Mouse (Mus musculus) kidney, embryonic 16.5 days (tissue): Measurements from ENCODE around the gene AU015836. TPM values are rescaled to one million over a fixed set of nuclear protein-coding genes. Genes with fewer than 3 reads are reported as not detected.
A peak's percentile ranks its signal among the peaks of the same experiment; 100 is the strongest.

Experiments
- ATAC-seq: fragments of 200-750 bp; cut with Nextera tagmentation; 2 replicates; pipeline ENCODE4 v1.8.0; 2017; ENCODE audit warnings: moderate TSS enrichment; ENCODE audit not compliant: low FRiP score, low TSS enrichment
- H3K27ac ChIP-seq: fragments of 300-500 bp; sonication (generic); 2 replicates; pipeline ENCODE4 v1.5.1; 2014; ENCODE audit warnings: low read length
- H3K27me3 ChIP-seq: fragments of 300-500 bp; sonication (generic); 2 replicates; pipeline ENCODE4 v1.6.1; 2014; ENCODE audit warnings: low read length, control low read depth, mixed read lengths; ENCODE audit not compliant: insufficient read depth
- H3K36me3 ChIP-seq: fragments of 300-500 bp; sonication (generic); 2 replicates; pipeline ENCODE4 v1.6.1; 2014; ENCODE audit warnings: low read length, control low read depth, mixed read lengths; ENCODE audit not compliant: insufficient read depth
- H3K4me1 ChIP-seq: fragments of 300-500 bp; sonication (generic); 2 replicates; pipeline ENCODE4 v1.6.1; 2014; ENCODE audit warnings: low read length, control low read depth, mixed read lengths; ENCODE audit not compliant: insufficient read depth
- H3K4me2 ChIP-seq: fragments of 300-500 bp; sonication (generic); replicated peaks from 2 replicates; pipeline ENCODE4 v1.6.1; 2014; ENCODE audit warnings: low read depth, low read length
- H3K4me3 ChIP-seq: fragments of 300-500 bp; sonication (generic); 2 replicates; pipeline ENCODE4 v1.5.1; 2014; ENCODE audit warnings: mild to moderate bottlenecking, low read length
- H3K9ac ChIP-seq: fragments of 300-500 bp; sonication (generic); replicated peaks from 2 replicates; pipeline ENCODE4 v1.6.1; 2014; ENCODE audit warnings: low read length
- H3K9me3 ChIP-seq: fragments of 300-500 bp; sonication (generic); 2 replicates; pipeline ENCODE4 v1.6.1; 2016; ENCODE audit warnings: low read length, control low read depth
- WGBS: fragments of 180-500 bp; shearing (Covaris S2); extraction: QIAGEN DNeasy Blood & Tissue Kit; methylation state at CpG from one replicate; pipeline ENCODE4 v1.1.7; 2014; 5-methylcytosine and 5-hydroxymethylcytosine counted together
- polyA plus RNA-seq: library from polyadenylated mRNA; unstranded; fragments of >200 nt; fragmentation: Nextera tagmentation; extraction: Ambion mirVana; gene quantifications from 2 replicates; pipeline ENCODE4 v1.2.1, GENCODE M21; 2015

Gene AU015836
- polyA plus RNA-seq, 1 experiment from 2014 or later = 0.25 TPM

DNA sequence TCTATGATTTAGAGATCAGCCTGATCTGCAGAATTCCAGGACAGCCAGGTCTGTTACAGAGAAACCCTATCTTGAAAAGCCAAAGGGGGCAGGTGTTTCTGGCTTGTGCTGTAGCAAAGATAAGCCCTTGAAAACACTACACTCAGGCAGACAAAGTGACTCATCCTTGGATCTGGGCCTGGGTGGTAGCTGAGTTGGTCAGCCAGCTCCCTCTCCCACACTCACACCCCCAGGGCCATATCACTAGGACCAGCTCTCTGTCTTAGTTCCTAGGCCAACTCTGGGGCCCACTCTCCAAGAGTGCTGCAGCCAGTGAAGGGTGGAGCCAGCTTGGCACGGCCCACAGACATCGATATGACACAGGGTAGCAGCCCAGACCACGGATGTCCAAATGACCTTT is 38.5 kb downstream of the AU015836 start:
- ATAC-seq = no peak
- Histone ChIP-seq H3K27ac (no peak overlapping the region), H3K9ac (no peak overlapping the region), H3K4me3 (no peak overlapping the region), H3K27me3 (peaks cover 16% of the 10 kb centered on the region; the same call in 1 of the 2 replicates), H3K36me3 (no peaks in the 10 kb centered on the region), H3K4me1 (no peaks in the 10 kb centered on the region), H3K9me3 (no peaks in the 10 kb centered on the region), H3K4me2 (no peak overlapping the region)
- 83% methylated on average over 3 of the region's 3 CpGs for WGBS

GRCm38 (mm10) chrX:94009442-94009841 is 41.0 kb downstream of the AU015836 start:
- WGBS = 79% methylated on average over 3 of the region's 3 CpGs
- Histone ChIP-seq H3K27me3 (peaks cover 31% of the 10 kb centered on the region; the same call in 1 of the 2 replicates), H3K9ac (no peak overlapping the region), H3K9me3 (no peaks in the 10 kb centered on the region), H3K4me2 (no peak overlapping the region), H3K4me1 (no peaks in the 10 kb centered on the region), H3K27ac (no peak overlapping the region), H3K4me3 (no peak overlapping the region), H3K36me3 (no peaks in the 10 kb centered on the region)
- no peak for ATAC-seq

DNA sequence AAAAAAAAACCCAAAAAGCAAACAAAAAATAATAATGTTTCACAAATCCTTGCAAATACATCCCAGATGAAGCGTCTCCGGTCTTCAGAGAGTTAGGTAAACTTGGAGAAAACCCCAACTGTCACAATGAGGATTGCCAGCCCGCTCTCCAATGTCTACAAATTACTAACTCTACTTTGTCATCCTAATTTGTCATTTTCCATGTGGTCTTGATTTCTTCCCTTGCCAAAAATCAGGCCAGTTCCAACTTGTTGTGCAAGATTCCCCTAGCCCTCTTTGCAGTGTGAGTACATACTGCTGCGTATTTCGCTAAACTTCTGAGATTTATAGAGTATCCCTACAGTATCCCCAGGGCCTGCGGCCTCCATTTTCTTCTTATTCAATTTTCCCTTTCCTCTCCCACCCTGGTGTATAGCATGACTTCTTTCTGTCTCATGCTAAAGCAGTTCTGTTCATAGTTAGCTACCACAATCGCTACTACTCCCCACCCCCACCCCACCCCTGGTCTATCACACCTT is 43.3 kb downstream of the AU015836 start:
- no peaks in the 10 kb centered on the region for H3K9me3 ChIP-seq
- no peak overlapping the region for H3K4me2 ChIP-seq
- H3K27ac ChIP-seq = no peak overlapping the region
- no peaks in the 10 kb centered on the region for H3K36me3 ChIP-seq
- H3K4me3 ChIP-seq = no peak overlapping the region
- H3K4me1 ChIP-seq = no peaks in the 10 kb centered on the region
- no peak for ATAC-seq
- peaks cover 42% of the 10 kb centered on the region; the same call in 1 of the 2 replicates for H3K27me3 ChIP-seq
- WGBS = 81% methylated on average over 7 of the region's 7 CpGs
- no peak overlapping the region for H3K9ac ChIP-seq

GRCm38 (mm10) chrX:94012479-94013167 is 44.2 kb downstream of the AU015836 start:
- peak overlapping the region; percentile 42 for H3K4me2 ChIP-seq
- WGBS = 35% methylated on average over 12 of the region's 12 CpGs
- ATAC-seq = peak; percentile 80; the same call in 1 of the 2 replicates

DNA sequence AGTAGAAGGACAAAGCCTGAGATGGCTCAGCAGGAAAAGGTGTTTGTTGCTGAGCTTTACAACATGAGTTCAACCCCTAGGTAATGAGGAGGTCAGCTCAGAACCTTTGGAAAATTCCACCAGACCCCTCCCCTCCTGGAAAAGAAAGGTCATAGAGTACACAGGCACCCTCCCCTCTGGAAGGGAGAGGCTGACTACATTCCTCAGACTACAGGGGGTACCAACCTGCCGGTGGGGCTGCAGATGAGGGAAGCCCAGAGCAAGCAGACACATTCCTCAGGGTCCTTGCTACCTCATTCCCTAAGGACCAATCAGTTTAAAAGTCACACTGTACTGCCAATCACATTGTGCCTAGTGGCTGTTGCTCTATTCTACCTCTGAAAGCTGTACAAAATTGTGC is 48.4 kb downstream of the AU015836 start:
- ATAC-seq = no peak
- 11% methylated on average over 1 of the region's 1 CpGs for WGBS
- H3K4me1 ChIP-seq = no peaks in the 10 kb centered on the region
- H3K27me3 ChIP-seq = peaks cover 39% of the 10 kb centered on the region; the same call in 1 of the 2 replicates
- no peaks in the 10 kb centered on the region for H3K36me3 ChIP-seq
- no peak overlapping the region for H3K4me2 ChIP-seq
- H3K9me3 ChIP-seq = no peaks in the 10 kb centered on the region
- H3K4me3 ChIP-seq = no peak overlapping the region
- no peak overlapping the region for H3K9ac ChIP-seq
- H3K27ac ChIP-seq = no peak overlapping the region

More at GRCm38 (mm10) chrX:94012479-94013167, 44.2 kb downstream of the AU015836 start:
- Histone ChIP-seq H3K4me3 (peak overlapping the region; percentile 20; the same call in 1 of the 2 replicates), H3K9me3 (no peaks in the 10 kb centered on the region), H3K36me3 (no peaks in the 10 kb centered on the region), H3K9ac (peak overlapping the region; percentile 38; the same call in 1 of the 2 replicates), H3K27ac (peak overlapping the region; percentile 63; the same call in 1 of the 2 replicates), H3K27me3 (peaks cover 42% of the 10 kb centered on the region; the same call in 1 of the 2 replicates), H3K4me1 (no peaks in the 10 kb centered on the region)

DNA sequence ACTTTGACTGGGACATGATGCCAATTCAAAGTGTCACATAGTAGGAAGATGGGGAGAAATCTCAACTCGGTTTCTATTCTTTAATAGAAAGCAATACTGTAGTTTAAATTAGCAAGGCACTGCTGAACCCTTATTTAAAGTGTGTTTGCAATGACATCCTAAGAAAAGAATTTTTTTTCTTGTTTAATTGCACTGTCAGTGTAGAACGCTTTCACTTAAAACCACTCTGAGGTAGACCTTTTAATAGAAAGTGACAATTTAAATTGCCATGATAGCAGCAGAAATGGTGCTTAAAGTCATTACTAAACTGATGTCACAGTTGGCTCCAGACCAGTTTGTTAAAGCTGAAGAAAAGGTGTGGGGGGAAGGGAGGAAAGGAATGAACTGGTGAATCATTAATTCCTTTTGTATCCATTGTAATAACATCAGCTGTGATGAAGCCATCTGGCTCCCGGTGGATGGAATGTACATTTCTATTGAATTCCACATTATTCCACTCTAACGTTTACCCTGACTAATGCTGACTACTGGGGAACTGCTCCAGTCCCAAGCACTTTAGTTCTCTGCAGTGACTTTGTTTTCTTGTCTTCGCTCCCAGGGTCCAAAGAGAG is 53.9 kb downstream of the AU015836 start:
- Histone ChIP-seq H3K27me3 (peaks cover 11% of the 10 kb centered on the region; the same call in 1 of the 2 replicates), H3K36me3 (no peaks in the 10 kb centered on the region), H3K4me2 (no peak overlapping the region), H3K9ac (no peak overlapping the region), H3K27ac (no peak overlapping the region), H3K9me3 (no peaks in the 10 kb centered on the region), H3K4me1 (no peaks in the 10 kb centered on the region), H3K4me3 (no peak overlapping the region)
- ATAC-seq = no peak
- WGBS = 71% methylated on average over 5 of the region's 5 CpGs

Other genes with a start within 250 kb of the AU015836 start
- gene Pdk3, start 136.5 kb upstream of the AU015836 start, polyA plus RNA-seq = 67.3 and 69.1 TPM in 2 replicates
- 30.5 and 31.6 TPM in 2 replicates for gene Zfx, start 155.0 kb downstream of the AU015836 start, polyA plus RNA-seq
- gene Eif2s3x, start 244.2 kb downstream of the AU015836 start, polyA plus RNA-seq = 77.0 and 85.6 TPM in 2 replicates